ENCODE assay signal across 8 mouse cellular contexts in the genomic region with DNA sequence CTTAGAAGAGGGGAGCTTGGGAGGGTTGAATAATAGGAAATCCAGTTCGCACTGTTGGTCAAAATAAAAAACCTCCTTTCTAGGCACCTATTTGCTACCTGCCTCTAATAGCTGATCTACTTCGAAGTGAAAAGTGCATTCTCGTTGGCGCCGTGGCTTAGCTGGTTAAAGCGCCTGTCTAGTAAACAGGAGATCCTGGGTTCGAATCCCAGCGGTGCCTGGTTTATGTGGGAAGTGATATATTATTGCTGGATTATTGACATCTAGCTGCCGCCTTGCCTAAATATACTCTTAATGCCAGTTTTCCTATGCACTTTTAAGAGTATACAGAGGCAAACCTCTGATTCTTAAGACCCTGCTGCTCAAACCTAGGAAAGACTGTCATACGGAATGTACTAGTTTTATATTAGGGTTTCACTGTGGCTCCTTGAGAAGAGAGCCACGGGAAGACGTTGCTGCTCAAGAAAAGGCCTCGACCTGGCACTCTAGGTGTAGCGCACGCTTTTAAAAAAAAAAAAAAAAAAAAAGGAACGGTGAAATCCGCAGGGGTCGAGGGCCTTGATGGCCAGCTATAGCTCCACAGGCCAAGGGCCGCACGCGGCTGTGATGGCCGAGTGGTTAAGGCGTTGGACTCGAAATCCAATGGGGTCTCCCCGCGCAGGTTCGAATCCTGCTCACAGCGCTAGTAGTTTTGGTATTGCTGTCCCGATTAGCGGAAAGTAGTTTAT. TPM values are rescaled to one million over a fixed set of nuclear protein-coding genes. Genes with fewer than 3 reads are reported as not detected.
DNase-seq lines count a peak whose midpoint lies in the region; ATAC-seq and TF ChIP-seq lines count a peak whose summit lies in the region.

No protein-coding gene starts in this region.

- H3K27me3 ChIP-seq in G1E (ENCODE audit: insufficient read depth, low read length): peaks cover 18% of the 10 kb centered on the region
- no peaks in the 10 kb centered on the region for H3K27me3 ChIP-seq in cerebellum, adult 2 months (ENCODE audit: control insufficient read depth, insufficient read depth, low read length)
- no peaks in the 10 kb centered on the region; the same call in 1 of the 2 replicates for H3K27me3 ChIP-seq in forebrain, postnatal 0 days (ENCODE audit: insufficient read depth, low read length)

- no peak overlapping the region for H3K27ac ChIP-seq in cerebellum, adult 2 months (ENCODE audit: insufficient read depth, low read length)
- peak overlapping the region; percentile 55; the same call in 1 of the 2 replicates for H3K27ac ChIP-seq in forebrain, postnatal 0 days (ENCODE audit: low read depth, low read length)

- H3K4me3 ChIP-seq in G1E (ENCODE audit: low read depth, low read length): peak overlapping the region; percentile 52; the same call in 1 of the 2 replicates
- H3K4me3 ChIP-seq in cerebellum, adult 2 months (replicated peaks; ENCODE audit: insufficient read depth, low read depth, low read length): peak overlapping the region; percentile 63
- H3K4me3 ChIP-seq in forebrain, postnatal 0 days (ENCODE audit: low read depth, low read length): peak overlapping the region; percentile 43

- H3K4me1 ChIP-seq in G1E (ENCODE audit: insufficient read depth, low read depth, low read length): peaks cover 34% of the 10 kb centered on the region
- H3K4me1 ChIP-seq in cerebellum, adult 2 months (ENCODE audit: control insufficient read depth, insufficient read depth, low read length): 0 out of 2 replicates have a peak, but pooled peaks cover 3% of the 10 kb centered on the region
- no peaks in the 10 kb centered on the region for H3K4me1 ChIP-seq in forebrain, postnatal 0 days (ENCODE audit: insufficient read depth)

- TF ChIP-seq CTCF in G1E (IDR thresholded peaks at IDR 0.05; ENCODE audit: low read depth, low read length): no peak
- no peak for TF ChIP-seq CTCF in cerebellum, adult 2 months (IDR thresholded peaks at IDR 0.05; ENCODE audit: borderline replicate concordance, insufficient read depth, low read depth, low read length)
- no peak for TF ChIP-seq CTCF in forebrain, postnatal 0 days (IDR thresholded peaks at IDR 0.05; ENCODE audit: low read depth)

- ATAC-seq in G1E (ENCODE audit: extremely low read depth, insufficient number of reproducible peaks, low FRiP score, poor library complexity, severe bottlenecking): no peak
- ATAC-seq in forebrain, postnatal 0 days: peak; percentile 75
- peak; percentile 44 to 54 for ATAC-seq in hematopoietic stem cell, adult 5-6 weeks (replicated peaks in 1 of 2; ENCODE audit: insufficient read depth in 1 of 2, low FRiP score in 2 of 2, low TSS enrichment in 1 of 2, low read depth in 1 of 2, poor library complexity in 2 of 2, severe bottlenecking in 2 of 2)

- peak overlapping the region; percentile 26 for H3K9ac ChIP-seq in forebrain, postnatal 0 days

- H3K36me3 ChIP-seq in G1E (replicated peaks): peaks cover 46% of the 10 kb centered on the region
- peaks cover 38% of the 10 kb centered on the region for H3K36me3 ChIP-seq in forebrain, postnatal 0 days (ENCODE audit: insufficient read depth)

- 2% methylated on average over 30 of the region's 30 CpGs for whole genome bisulfite sequencing in cerebellum, adult 2 months
- 1% methylated on average over 30 of the region's 30 CpGs for WGBS in forebrain, postnatal 0 days

- H3K9me3 ChIP-seq in G1E (replicated peaks): no peaks in the 10 kb centered on the region
- no peaks in the 10 kb centered on the region for H3K9me3 ChIP-seq in forebrain, postnatal 0 days (ENCODE audit: low read length)

- DNase-seq in G1E (ENCODE audit: low spot score): no peak
- peak; percentile 86 to 95 for DNase-seq in cerebellum, adult 2 months
- DNase-seq in forebrain, postnatal 0 days: peak; percentile 95
- DNase-seq in layer of hippocampus, adult 9-11 months: peak; percentile 84
- DNase-seq in lung, postnatal 14 days: peak; percentile 94
- peak; percentile 94 for DNase-seq in ovary, postnatal 36 days (ENCODE audit: low spot score)
- peak; percentile 91 for DNase-seq in thymus, postnatal 25 days

- TF ChIP-seq POLR2A in cerebellum, adult 2 months (IDR thresholded peaks at IDR 0.05; ENCODE audit: borderline replicate concordance, insufficient read depth, low read length): no peak

- peak overlapping the region; percentile 51 for H3K4me2 ChIP-seq in forebrain, postnatal 0 days (ENCODE audit: low read depth)

RNA-seq across cellular contexts. Expression of gene Hes7, which starts 9.7 kb away (rescaled TPM):
- total RNA-seq in G1E (2014; fragmentation: Nextera tagmentation): 0.53 TPM in 1 of 2 replicates, not detected in the other
- 0.22 TPM in 1 of 2 replicates, not detected in the other for total RNA-seq in G1E (2017)
- polyA plus RNA-seq in G1E (2012): 1.2 and 2.0 TPM in 2 replicates
- 0.44 and 0.59 TPM in 2 replicates for polyA plus RNA-seq in cerebellum, adult 2 months (2012; rRNA removed)
- total RNA-seq in forebrain, postnatal 0 days (2014; rRNA removed): 1.2 and 1.6 TPM in 2 replicates
- polyA plus RNA-seq in forebrain, postnatal 0 days (2015; fragmentation: Nextera tagmentation; extraction: Ambion mirVana): 1.1 and 1.3 TPM in 2 replicates
- total RNA-seq in hematopoietic stem cell, adult 5-6 weeks (2017): not detected in 2 replicates

RNA-seq across cellular contexts. Expression of gene 9130213A22Rik, which starts 11.9 kb away (rescaled TPM):
- total RNA-seq in G1E (2014; fragmentation: Nextera tagmentation): 1.4 TPM in 2 replicates
- total RNA-seq in G1E (2017): 0.17 and 0.82 TPM in 2 replicates
- polyA plus RNA-seq in G1E (2012): 0.10 and 0.25 TPM in 2 replicates
- polyA plus RNA-seq in cerebellum, adult 2 months (2012; rRNA removed): 1.3 and 1.4 TPM in 2 replicates
- total RNA-seq in forebrain, postnatal 0 days (2014; rRNA removed): 0.23 and 0.62 TPM in 2 replicates
- 0.58 and 0.69 TPM in 2 replicates for polyA plus RNA-seq in forebrain, postnatal 0 days (2015; fragmentation: Nextera tagmentation; extraction: Ambion mirVana)
- total RNA-seq in hematopoietic stem cell, adult 5-6 weeks (2017): not detected in 2 replicates

RNA-seq across cellular contexts. Expression of gene Aloxe3, which starts 15.2 kb away (rescaled TPM):
- total RNA-seq in G1E (2014; fragmentation: Nextera tagmentation) (1.3 TPM in 1 of 2 replicates, not detected in the other), G1E (2017) (0.16 TPM in 1 of 2 replicates, not detected in the other)
- 0.01 TPM in 1 of 2 replicates, not detected in the other for polyA plus RNA-seq in G1E (2012)
- 10.8 and 16.0 TPM in 2 replicates for polyA plus RNA-seq in cerebellum, adult 2 months (2012; rRNA removed)
- total RNA-seq in forebrain, postnatal 0 days (2014; rRNA removed): 10.0 and 11.6 TPM in 2 replicates
- polyA plus RNA-seq in forebrain, postnatal 0 days (2015; fragmentation: Nextera tagmentation; extraction: Ambion mirVana): 8.5 and 14.9 TPM in 2 replicates
- total RNA-seq in hematopoietic stem cell, adult 5-6 weeks (2017): not detected in 2 replicates

RNA-seq across cellular contexts. Expression of gene Per1, which starts 15.5 kb away (rescaled TPM):
- 55.2 and 55.5 TPM in 2 replicates for total RNA-seq in G1E (2014; fragmentation: Nextera tagmentation)
- 8.9 TPM in 2 replicates for total RNA-seq in G1E (2017)
- 40.6 TPM in 2 replicates for polyA plus RNA-seq in G1E (2012)
- polyA plus RNA-seq in cerebellum, adult 2 months (2012; rRNA removed): 34.4 and 37.2 TPM in 2 replicates
- 16.5 and 38.3 TPM in 2 replicates for total RNA-seq in forebrain, postnatal 0 days (2014; rRNA removed)
- 15.2 and 16.7 TPM in 2 replicates for polyA plus RNA-seq in forebrain, postnatal 0 days (2015; fragmentation: Nextera tagmentation; extraction: Ambion mirVana)
- 33.6 and 42.1 TPM in 2 replicates for total RNA-seq in hematopoietic stem cell, adult 5-6 weeks (2017)

RNA-seq across cellular contexts. Expression of gene Vamp2, which starts 22.2 kb away (rescaled TPM):
- 98.4 and 104 TPM in 2 replicates for total RNA-seq in G1E (2014; fragmentation: Nextera tagmentation)
- total RNA-seq in G1E (2017): 4.4 and 5.8 TPM in 2 replicates
- polyA plus RNA-seq in G1E (2012): 31.8 and 32.8 TPM in 2 replicates
- polyA plus RNA-seq in cerebellum, adult 2 months (2012; rRNA removed): 672 and 700 TPM in 2 replicates
- total RNA-seq in forebrain, postnatal 0 days (2014; rRNA removed): 76.8 and 104 TPM in 2 replicates
- 500 and 554 TPM in 2 replicates for polyA plus RNA-seq in forebrain, postnatal 0 days (2015; fragmentation: Nextera tagmentation; extraction: Ambion mirVana)
- 20.9 and 22.5 TPM in 2 replicates for total RNA-seq in hematopoietic stem cell, adult 5-6 weeks (2017)
